Mouse (Mus musculus): ENCODE measurements around the gene Gm49601. TPM values are rescaled to one million over a fixed set of nuclear protein-coding genes. Genes with fewer than 3 reads are reported as not detected.
A peak's percentile ranks its signal among the peaks of the same experiment; 100 is the strongest.

Gene Gm49601
- polyA plus RNA-seq, 1 experiment = not detected

- peaks cover 4% of the 10 kb centered on the region; the same call in 1 of the 2 replicates for H3K4me1 ChIP-seq (ENCODE audit: control insufficient read depth, insufficient read depth, low read length)
- no peak overlapping the region for H3K27ac ChIP-seq (ENCODE audit: insufficient read depth, low read depth, low read length)
- no peak for TF ChIP-seq CTCF (IDR thresholded peaks at IDR 0.05; ENCODE audit: low read depth, low read length)
- TF ChIP-seq POLR2A (IDR thresholded peaks at IDR 0.05; ENCODE audit: borderline replicate concordance, low read depth, low read length) = no peak
- no peak overlapping the region for H3K4me3 ChIP-seq (ENCODE audit: insufficient read depth, low read length)
Observed at GRCm38 (mm10) chr16:18623751-18624540, 2.3 kb downstream of the Gm49601 start.

GRCm38 (mm10) chr16:18622916-18623750 is 3.1 kb downstream of the Gm49601 start:
- no peak overlapping the region for H3K4me3 ChIP-seq (ENCODE audit: insufficient read depth, low read length)
- TF ChIP-seq CTCF (IDR thresholded peaks at IDR 0.05; ENCODE audit: low read depth, low read length) = no peak
- TF ChIP-seq POLR2A (IDR thresholded peaks at IDR 0.05; ENCODE audit: borderline replicate concordance, low read depth, low read length) = no peak

GRCm38 (mm10) chr16:18622019-18622418 is 4.2 kb downstream of the Gm49601 start, which contains the start of gene Gp1bb:
Gene Gp1bb, minus strand, starts transcription at chr16:18622403.
- Histone ChIP-seq H3K4me1 (ENCODE audit: control insufficient read depth, insufficient read depth, low read length) (peaks cover 4% of the 10 kb centered on the region; the same call in 1 of the 2 replicates), H3K4me3 (ENCODE audit: insufficient read depth, low read length) (no peak within 1 kb of the TSS), H3K27ac (ENCODE audit: insufficient read depth, low read depth, low read length) (no peak within 1 kb of the TSS)
- TF ChIP-seq CTCF (IDR thresholded peaks at IDR 0.05; ENCODE audit: low read depth, low read length) (no peak), POLR2A (IDR thresholded peaks at IDR 0.05; ENCODE audit: borderline replicate concordance, low read depth, low read length) (no peak)

More at GRCm38 (mm10) chr16:18622916-18623750, 3.1 kb downstream of the Gm49601 start:
- H3K27ac ChIP-seq (ENCODE audit: insufficient read depth, low read depth, low read length) = no peak overlapping the region
- H3K4me1 ChIP-seq (ENCODE audit: control insufficient read depth, insufficient read depth, low read length) = peaks cover 4% of the 10 kb centered on the region; the same call in 1 of the 2 replicates

GRCm38 (mm10) chr16:18621362-18622001 is 4.7 kb downstream of the Gm49601 start:
- Histone ChIP-seq H3K27ac (ENCODE audit: insufficient read depth, low read depth, low read length) (no peak overlapping the region), H3K4me3 (ENCODE audit: insufficient read depth, low read length) (no peak overlapping the region), H3K4me1 (ENCODE audit: control insufficient read depth, insufficient read depth, low read length) (peaks cover 4% of the 10 kb centered on the region; the same call in 1 of the 2 replicates)
- TF ChIP-seq POLR2A (IDR thresholded peaks at IDR 0.05; ENCODE audit: borderline replicate concordance, low read depth, low read length) (no peak), CTCF (IDR thresholded peaks at IDR 0.05; ENCODE audit: low read depth, low read length) (no peak)

GRCm38 (mm10) chr16:18620601-18621361 is 5.4 kb downstream of the Gm49601 start:
- Histone ChIP-seq H3K4me1 (ENCODE audit: control insufficient read depth, insufficient read depth, low read length) (no peaks in the 10 kb centered on the region), H3K4me3 (ENCODE audit: insufficient read depth, low read length) (peak overlapping the region; percentile 21; the same call in 1 of the 2 replicates), H3K27ac (ENCODE audit: insufficient read depth, low read depth, low read length) (no peak overlapping the region)
- TF ChIP-seq POLR2A (IDR thresholded peaks at IDR 0.05; ENCODE audit: borderline replicate concordance, low read depth, low read length) (no peak), CTCF (IDR thresholded peaks at IDR 0.05; ENCODE audit: low read depth, low read length) (no peak)

- Histone ChIP-seq H3K27ac (ENCODE audit: insufficient read depth, low read depth, low read length) (no peak overlapping the region), H3K4me3 (ENCODE audit: insufficient read depth, low read length) (no peak overlapping the region), H3K4me1 (ENCODE audit: control insufficient read depth, insufficient read depth, low read length) (no peaks in the 10 kb centered on the region)
- TF ChIP-seq POLR2A (IDR thresholded peaks at IDR 0.05; ENCODE audit: borderline replicate concordance, low read depth, low read length) = no peak
- no peak for TF ChIP-seq CTCF (IDR thresholded peaks at IDR 0.05; ENCODE audit: low read depth, low read length)
Observed at GRCm38 (mm10) chr16:18620201-18620600, 6.0 kb downstream of the Gm49601 start.

- Histone ChIP-seq H3K4me1 (ENCODE audit: control insufficient read depth, insufficient read depth, low read length) (no peaks in the 10 kb centered on the region), H3K27ac (ENCODE audit: insufficient read depth, low read depth, low read length) (no peak overlapping the region), H3K4me3 (ENCODE audit: insufficient read depth, low read length) (no peak overlapping the region)
- no peak for TF ChIP-seq CTCF (IDR thresholded peaks at IDR 0.05; ENCODE audit: low read depth, low read length)
- TF ChIP-seq POLR2A (IDR thresholded peaks at IDR 0.05; ENCODE audit: borderline replicate concordance, low read depth, low read length) = no peak
Observed at GRCm38 (mm10) chr16:18619110-18619509, 7.1 kb downstream of the Gm49601 start.

- Histone ChIP-seq H3K27ac (ENCODE audit: insufficient read depth, low read depth, low read length) (no peak overlapping the region), H3K4me3 (ENCODE audit: insufficient read depth, low read length) (no peak overlapping the region), H3K4me1 (ENCODE audit: control insufficient read depth, insufficient read depth, low read length) (no peaks in the 10 kb centered on the region)
- no peak for TF ChIP-seq CTCF (IDR thresholded peaks at IDR 0.05; ENCODE audit: low read depth, low read length)
- TF ChIP-seq POLR2A (IDR thresholded peaks at IDR 0.05; ENCODE audit: borderline replicate concordance, low read depth, low read length) = no peak
Observed at GRCm38 (mm10) chr16:18618297-18618696, 7.9 kb downstream of the Gm49601 start.
